Mouse (Mus musculus) stomach, embryonic 14.5 days (tissue): ENCODE results near the gene Armc8. TPM values are rescaled to one million over a fixed set of nuclear protein-coding genes. Genes with fewer than 3 reads are reported as not detected.

ENCODE experiments used
- ATAC-seq: fragments of 200-750 bp; cut with Nextera tagmentation; 2 replicates; pipeline ENCODE4 v1.8.0; 2017; ENCODE audit warnings: low read depth, moderate TSS enrichment; ENCODE audit not compliant: insufficient number of reproducible peaks, insufficient read depth, low FRiP score
- H3K27ac ChIP-seq: fragments of 300-500 bp; sonication (generic); 2 replicates; pipeline ENCODE4 v1.5.1; 2014; ENCODE audit warnings: mild to moderate bottlenecking, low read length, moderate library complexity, mixed read lengths
- H3K27me3 ChIP-seq: fragments of 300-500 bp; sonication (generic); 2 replicates; pipeline ENCODE4 v1.6.1; 2014; ENCODE audit warnings: low read length, control low read depth, mixed read lengths; ENCODE audit not compliant: control insufficient read depth, insufficient read depth
- H3K36me3 ChIP-seq: fragments of 300-500 bp; sonication (generic); 2 replicates; pipeline ENCODE4 v1.6.1; 2014; ENCODE audit warnings: mild to moderate bottlenecking, control low read depth, low read length, moderate library complexity, mixed read lengths; ENCODE audit not compliant: control insufficient read depth, insufficient read depth
- H3K4me1 ChIP-seq: fragments of 300-500 bp; sonication (generic); 2 replicates; pipeline ENCODE4 v1.6.1; 2014; ENCODE audit warnings: low read length, control low read depth, mixed read lengths; ENCODE audit not compliant: control insufficient read depth, insufficient read depth
- H3K4me2 ChIP-seq: fragments of 300-500 bp; sonication (generic); replicated peaks from 2 replicates; pipeline ENCODE4 v1.6.1; 2014; ENCODE audit warnings: low read depth, low read length, control low read depth
- H3K4me3 ChIP-seq: fragments of 300-500 bp; sonication (generic); 2 replicates; pipeline ENCODE4 v1.5.1; 2014; ENCODE audit warnings: low read depth, low read length, control low read depth
- H3K9ac ChIP-seq: fragments of 300-500 bp; sonication (generic); replicated peaks from 2 replicates; pipeline ENCODE4 v1.6.1; 2014; ENCODE audit warnings: low read depth, mild to moderate bottlenecking, control low read depth, low read length, moderate library complexity, mixed read lengths
- H3K9me3 ChIP-seq: fragments of 300-500 bp; sonication (generic); 2 replicates; pipeline ENCODE4 v1.6.1; 2016; ENCODE audit warnings: low read depth, low read length, control low read depth; ENCODE audit not compliant: control insufficient read depth
- WGBS: fragments of 180-500 bp; shearing (Covaris S2); extraction: QIAGEN DNeasy Blood & Tissue Kit; methylation state at CpG from one replicate; pipeline ENCODE4 v1.1.7; 2014; 5-methylcytosine and 5-hydroxymethylcytosine counted together
- polyA plus RNA-seq: library from polyadenylated mRNA; unstranded; fragments of >200 nt; fragmentation: Nextera tagmentation; extraction: Ambion mirVana; gene quantifications from 2 replicates; pipeline ENCODE4 v1.2.1, GENCODE M21; 2014

Gene Armc8
- polyA plus RNA-seq, 1 experiment from 2014 or later = 32.3 TPM

DNA sequence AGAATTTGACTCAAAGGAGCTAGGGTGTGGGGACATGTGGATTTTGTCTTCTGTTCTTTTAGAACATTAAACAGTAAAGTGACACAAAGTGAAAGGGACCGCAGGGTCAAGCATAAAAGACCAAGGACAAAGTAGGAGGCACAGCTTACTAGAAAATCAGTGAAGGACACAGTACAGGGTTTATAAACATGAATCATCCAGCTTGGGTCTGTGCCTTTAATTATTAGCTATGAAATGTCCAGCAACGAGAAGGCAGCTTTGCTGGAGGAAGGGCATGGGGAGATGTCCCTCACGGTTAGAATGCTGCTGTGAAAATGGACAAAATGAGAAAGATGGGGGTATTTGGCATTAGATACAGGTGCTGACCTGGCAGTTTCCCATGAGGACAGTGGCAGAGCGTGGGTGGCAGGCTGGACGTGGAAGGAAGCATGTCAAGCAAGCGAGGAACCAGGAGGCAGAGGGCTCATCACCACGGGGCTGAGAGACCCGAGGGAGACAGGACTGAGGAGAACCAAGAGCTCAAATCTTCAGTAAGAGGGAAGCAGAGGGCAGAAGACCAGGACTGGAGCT is 81.5 kb downstream of the Armc8 start:
- Histone ChIP-seq H3K9me3 (no peaks in the 10 kb centered on the region), H3K27ac (no peak overlapping the region), H3K36me3 (peaks cover 25% of the 10 kb centered on the region), H3K4me2 (no peak overlapping the region), H3K4me1 (no peaks in the 10 kb centered on the region), H3K9ac (no peak overlapping the region), H3K4me3 (no peak overlapping the region), H3K27me3 (no peaks in the 10 kb centered on the region)
- 85% methylated on average over 8 of the region's 8 CpGs for WGBS
- ATAC-seq = no peak

DNA sequence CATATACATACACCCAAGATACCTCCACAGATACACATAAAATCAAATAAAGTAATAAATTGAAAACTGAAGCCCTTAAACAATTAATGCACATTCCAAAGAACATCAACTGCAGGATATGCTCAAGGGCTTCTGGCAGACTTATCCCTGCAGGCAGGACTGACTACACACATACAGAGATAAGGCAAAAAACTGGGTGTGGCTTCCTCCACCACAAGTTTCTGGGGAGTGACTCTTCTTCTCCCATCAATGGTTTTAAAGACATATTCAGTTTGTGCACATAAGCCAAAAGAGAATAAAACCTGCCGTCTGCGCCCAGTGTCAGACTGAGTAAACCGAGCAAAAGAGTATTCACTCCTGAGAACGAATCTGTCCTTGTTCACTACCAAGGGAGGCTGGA is 83.6 kb downstream of the Armc8 start:
- Histone ChIP-seq H3K27me3 (no peaks in the 10 kb centered on the region), H3K9ac (no peak overlapping the region), H3K4me1 (no peaks in the 10 kb centered on the region), H3K9me3 (no peaks in the 10 kb centered on the region), H3K4me2 (no peak overlapping the region), H3K27ac (no peak overlapping the region), H3K36me3 (peaks cover 25% of the 10 kb centered on the region), H3K4me3 (no peak overlapping the region)
- 92% methylated on average over 4 of the region's 4 CpGs for WGBS
- ATAC-seq = no peak

DNA sequence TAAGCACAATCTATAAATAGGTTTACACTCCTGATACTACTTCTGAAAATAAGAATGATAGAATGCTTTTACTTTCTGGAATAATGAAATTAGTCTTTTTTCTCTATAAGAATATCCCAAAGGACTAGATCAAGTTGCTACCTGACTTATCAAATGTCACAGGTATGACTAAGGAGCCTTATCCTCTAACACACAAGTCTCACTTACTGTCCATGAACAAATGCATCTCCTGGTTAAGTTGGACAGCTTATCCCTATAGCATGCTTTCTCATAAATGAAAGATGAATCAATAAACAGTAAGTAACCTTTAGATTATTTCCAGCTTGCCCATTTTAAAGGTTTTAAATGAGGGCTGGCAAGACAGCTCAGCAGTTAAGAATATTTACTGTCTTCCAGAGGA is 84.1 kb downstream of the Armc8 start:
- no peak for ATAC-seq
- no peaks in the 10 kb centered on the region for H3K4me1 ChIP-seq
- H3K4me2 ChIP-seq = no peak overlapping the region

DNA sequence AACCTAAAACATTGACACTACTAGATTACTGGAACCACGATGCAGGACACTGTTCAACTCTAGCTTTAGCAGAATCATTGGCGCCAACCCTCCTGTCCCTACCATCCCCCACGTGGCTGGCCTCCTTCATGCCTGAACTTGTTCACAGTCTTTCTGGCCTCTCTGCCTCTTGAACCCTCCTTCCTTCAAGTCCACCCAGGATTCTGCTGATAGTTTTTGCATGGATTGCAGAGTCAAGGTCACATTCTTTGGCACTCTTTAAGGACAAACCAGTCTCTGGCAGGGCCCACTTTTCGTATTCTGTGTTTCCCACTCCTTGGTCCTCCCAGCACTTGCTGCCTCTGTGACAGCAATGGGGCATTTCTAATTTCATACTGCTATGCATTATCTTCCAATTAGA is 85.5 kb downstream of the Armc8 start:
- H3K4me3 ChIP-seq = no peak overlapping the region
- H3K27ac ChIP-seq = no peak overlapping the region
- H3K27me3 ChIP-seq = no peaks in the 10 kb centered on the region
- no peak for ATAC-seq
- no peak overlapping the region for H3K9ac ChIP-seq
- H3K9me3 ChIP-seq = no peaks in the 10 kb centered on the region
- peaks cover 21% of the 10 kb centered on the region for H3K36me3 ChIP-seq
- no peak overlapping the region for H3K4me2 ChIP-seq
- no peaks in the 10 kb centered on the region for H3K4me1 ChIP-seq
- WGBS = 88% methylated on average over 4 of the region's 4 CpGs

More for the DNA sequence above, 84.1 kb downstream of the Armc8 start:
- Histone ChIP-seq H3K9me3 (no peaks in the 10 kb centered on the region), H3K36me3 (peaks cover 25% of the 10 kb centered on the region), H3K27me3 (no peaks in the 10 kb centered on the region), H3K9ac (no peak overlapping the region), H3K27ac (no peak overlapping the region), H3K4me3 (no peak overlapping the region)

DNA sequence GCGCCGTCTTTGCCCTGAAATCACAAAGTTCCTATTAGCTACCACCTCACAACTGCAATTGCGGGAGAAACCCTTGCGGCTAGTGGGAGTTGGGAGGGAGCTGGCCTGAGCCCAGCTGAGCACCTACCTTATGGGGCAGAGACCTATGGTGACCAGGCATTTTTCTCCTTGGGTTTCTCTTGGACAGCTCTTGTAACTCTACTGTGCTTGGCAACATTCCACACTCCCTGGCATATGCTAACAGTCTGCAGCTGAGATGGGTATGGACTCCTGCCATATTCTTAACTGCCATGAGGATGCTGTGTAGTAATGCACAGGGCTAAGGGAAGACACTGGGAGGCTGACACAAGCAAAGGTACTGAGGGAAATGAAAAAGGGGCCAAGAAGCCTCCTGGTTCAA is 87.9 kb downstream of the Armc8 start:
- H3K9ac ChIP-seq = no peak overlapping the region
- H3K4me2 ChIP-seq = no peak overlapping the region
- no peak overlapping the region for H3K4me3 ChIP-seq
- H3K4me1 ChIP-seq = no peaks in the 10 kb centered on the region
- no peak for ATAC-seq
- no peak overlapping the region for H3K27ac ChIP-seq
- H3K27me3 ChIP-seq = no peaks in the 10 kb centered on the region
- WGBS = 84% methylated on average over 4 of the region's 4 CpGs
- no peaks in the 10 kb centered on the region for H3K9me3 ChIP-seq
- peaks cover 9% of the 10 kb centered on the region for H3K36me3 ChIP-seq

DNA sequence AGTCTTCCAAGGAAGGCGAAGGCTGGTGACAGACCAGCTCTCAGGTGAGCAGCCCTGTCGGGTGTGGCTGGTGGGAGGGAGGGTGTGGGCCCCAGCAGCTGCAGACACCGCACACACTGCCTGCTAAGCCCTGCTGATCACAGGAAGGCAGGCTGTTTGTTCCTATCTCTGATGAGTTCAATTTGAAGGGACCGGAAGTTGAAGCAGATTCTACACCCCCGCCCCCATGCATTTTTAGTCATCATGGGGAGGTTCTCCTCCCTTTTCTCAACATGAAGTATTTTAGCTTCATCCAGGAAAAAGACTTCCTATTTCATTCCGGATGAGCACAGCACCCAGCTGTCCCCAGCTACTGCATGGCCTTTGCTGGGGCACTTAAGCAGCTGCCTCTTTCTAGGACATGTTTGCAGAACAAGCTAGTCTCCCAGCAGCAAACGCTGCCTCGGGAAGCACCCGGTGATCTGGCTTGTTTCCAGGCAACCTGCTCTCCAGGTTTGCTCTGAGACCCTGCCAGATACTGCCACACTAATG is 89.5 kb downstream of the Armc8 start:
- no peak overlapping the region for H3K4me3 ChIP-seq
- H3K9ac ChIP-seq = no peak overlapping the region
- no peak overlapping the region for H3K27ac ChIP-seq
- H3K27me3 ChIP-seq = no peaks in the 10 kb centered on the region
- 53% methylated on average over 9 of the region's 9 CpGs for WGBS
- H3K4me2 ChIP-seq = no peak overlapping the region
- H3K36me3 ChIP-seq = peaks cover 8% of the 10 kb centered on the region
- ATAC-seq = no peak
- H3K9me3 ChIP-seq = no peaks in the 10 kb centered on the region
- H3K4me1 ChIP-seq = no peaks in the 10 kb centered on the region

DNA sequence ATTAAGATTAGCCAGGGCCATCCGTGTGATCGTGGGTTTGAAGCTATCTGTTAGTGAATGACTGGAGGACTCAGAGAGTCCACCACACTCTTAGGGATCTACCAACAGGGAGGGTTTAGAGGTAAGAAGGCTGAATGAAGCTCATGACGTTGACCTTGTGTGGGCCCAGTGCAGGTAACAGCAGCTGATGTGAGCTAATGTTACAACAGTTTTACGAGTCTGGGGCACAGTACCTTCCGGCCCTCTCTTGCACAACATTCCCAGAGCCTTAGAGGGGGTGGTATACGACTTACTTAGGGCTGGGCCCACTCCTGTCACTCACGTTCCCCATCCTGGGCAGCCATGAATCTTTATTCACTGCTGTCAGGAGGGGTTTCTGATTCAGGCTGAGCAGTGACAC is 97.4 kb downstream of the Armc8 start:
- Histone ChIP-seq H3K4me1 (no peaks in the 10 kb centered on the region), H3K4me3 (no peak overlapping the region), H3K27ac (no peak overlapping the region), H3K4me2 (no peak overlapping the region), H3K9me3 (no peaks in the 10 kb centered on the region), H3K36me3 (no peaks in the 10 kb centered on the region; the same call in 1 of the 2 replicates), H3K9ac (no peak overlapping the region), H3K27me3 (no peaks in the 10 kb centered on the region)
- WGBS = 72% methylated on average over 7 of the region's 7 CpGs
- ATAC-seq = no peak

DNA sequence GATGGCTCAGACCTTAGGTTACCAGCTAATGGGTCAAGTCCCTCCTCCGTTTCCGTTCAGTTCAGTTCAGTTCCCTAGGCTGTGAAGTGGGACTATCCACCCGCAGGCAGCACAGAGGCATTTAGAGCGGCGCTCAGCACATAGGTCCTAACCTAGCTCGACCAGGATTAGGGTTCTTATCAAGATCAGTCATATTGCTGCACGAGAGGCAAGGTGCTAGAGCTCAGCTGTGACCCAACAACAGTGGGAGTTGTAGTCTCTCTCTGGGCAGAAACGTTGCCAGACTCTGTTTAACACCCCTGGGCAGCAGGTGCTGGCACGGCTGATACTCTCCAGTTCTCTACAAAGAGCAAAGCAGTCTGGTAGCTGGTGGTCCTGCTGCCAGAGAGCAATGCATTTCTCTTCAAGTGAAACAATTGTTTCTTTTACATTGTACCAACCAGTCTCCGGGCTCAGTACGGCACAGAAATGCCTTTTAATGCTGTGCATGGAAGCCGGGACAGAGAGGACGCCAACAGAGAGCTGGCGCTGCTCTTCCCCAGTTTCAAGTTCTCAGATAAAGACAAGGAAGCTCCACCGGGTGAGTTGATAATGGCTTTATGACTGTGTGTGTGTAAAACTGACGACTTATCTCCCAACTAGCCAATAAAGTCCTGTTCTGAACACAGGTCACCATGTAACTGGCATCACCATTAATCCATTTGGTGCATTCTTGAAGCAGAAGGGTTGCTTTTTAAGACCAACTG is 98.2 kb downstream of the Armc8 start:
- H3K27ac ChIP-seq = no peak overlapping the region
- no peaks in the 10 kb centered on the region for H3K4me1 ChIP-seq
- no peak overlapping the region for H3K9ac ChIP-seq
- H3K36me3 ChIP-seq = no peaks in the 10 kb centered on the region
- ATAC-seq = no peak
- no peaks in the 10 kb centered on the region for H3K27me3 ChIP-seq
- H3K4me3 ChIP-seq = no peak overlapping the region
- H3K4me2 ChIP-seq = no peak overlapping the region
- 70% methylated on average over 16 of the region's 16 CpGs for WGBS
- no peaks in the 10 kb centered on the region for H3K9me3 ChIP-seq
